In genomic region chr8:12927204-12927983, GRCm38 (mm10) we compare ENCODE assay signal across 9 mouse cellular contexts. TPM values are rescaled to one million over a fixed set of nuclear protein-coding genes. Genes with fewer than 3 reads are reported as not detected.
DNase-seq lines count a peak whose midpoint lies in the region; ATAC-seq and TF ChIP-seq lines count a peak whose summit lies in the region.
"Had no signal": no experiment of that assay in that cellular context is flagged by ENCODE, and none has a peak within 500 bp of the region (broad histone marks: within the 10 kb centered on the region; RNA-seq: fewer than 3 reads in every experiment).

No protein-coding gene starts in this region.

- WGBS in lung, embryonic 14.5 days: 51% methylated on average over 7 of the region's 7 CpGs

- peak; percentile 78 for DNase-seq in cerebellum, adult 11 months
- DNase-seq in Muller cell, postnatal 12 days (ENCODE audit: inconsistent ontology term): peak; percentile 38
- peak; percentile 87 for DNase-seq in cerebellum, adult 9-11 months
- DNase-seq in gastrocnemius, postnatal 36 days: peak; percentile 46 to 69
- DNase-seq in kidney, adult 11 months: peak; percentile 72
- peak; percentile 86 for DNase-seq in lung, embryonic 14.5 days
- peak; percentile 58 for DNase-seq in ovary, postnatal 36 days (ENCODE audit: low spot score)

- H3K27me3 ChIP-seq in lung, embryonic 14.5 days (ENCODE audit: insufficient read depth, low read length): no peaks in the 10 kb centered on the region
- H3K27me3 ChIP-seq: stomach, embryonic 15.5 days had no signal

- peak overlapping the region; percentile 38; the same call in 1 of the 2 replicates for H3K4me2 ChIP-seq in lung, embryonic 14.5 days

- no peak overlapping the region for H3K9ac ChIP-seq in lung, embryonic 14.5 days
- H3K9ac ChIP-seq: stomach, embryonic 15.5 days had no signal

- intact Hi-C loops in gastrocnemius, postnatal 36 days (cut with DNase I): loop anchor here (2.0 kb wide), 1 partner anchor 31 kb away; no protein-coding TSS in a partner anchor

- no peaks in the 10 kb centered on the region for H3K9me3 ChIP-seq in lung, embryonic 14.5 days (ENCODE audit: low read depth, low read length)
- H3K9me3 ChIP-seq: stomach, embryonic 15.5 days had no signal

- H3K27ac ChIP-seq in lung, embryonic 14.5 days (ENCODE audit: low read depth): no peak overlapping the region
- H3K27ac ChIP-seq: stomach, embryonic 15.5 days had no signal

- peaks cover 2% of the 10 kb centered on the region; the same call in 1 of the 2 replicates for H3K4me1 ChIP-seq in lung, embryonic 14.5 days (ENCODE audit: insufficient read depth)

- no peak for ATAC-seq in cerebellum, adult (ENCODE audit: insufficient number of reproducible peaks, low FRiP score, low TSS enrichment)
- peak; percentile 44; the same call in 1 of the 2 replicates for ATAC-seq in lung, embryonic 14.5 days (ENCODE audit: insufficient read depth)

- peak; percentile 83 for TF ChIP-seq CTCF in lung, embryonic 14.5 days (IDR thresholded peaks at IDR 0.05; ENCODE audit: low read depth)

- H3K36me3 ChIP-seq in lung, embryonic 14.5 days (ENCODE audit: insufficient read depth): no peaks in the 10 kb centered on the region
- H3K36me3 ChIP-seq: stomach, embryonic 15.5 days had no signal

- H3K4me3 ChIP-seq in lung, embryonic 14.5 days (ENCODE audit: low read depth, low read length): no peak overlapping the region

RNA-seq across cellular contexts. Expression of gene Mcf2l, which starts 53.8 kb away (rescaled TPM):
- 10 to 100 TPM; 26.0 to 29.3 TPM for total RNA-seq in gastrocnemius, postnatal 36 days (2021)
- polyA plus RNA-seq in lung, embryonic 14.5 days (2014; fragmentation: Nextera tagmentation; extraction: Ambion mirVana): 11.6 and 13.4 TPM in 2 replicates
